Mouse (Mus musculus): ENCODE measurements at regions not wholly inside any gene's neighbourhood (a gene's known extent, or its start where the extent isn't known, plus 50 kb on each side); places are given as distances from the start of the nearest gene placed in this dataset.

DNA sequence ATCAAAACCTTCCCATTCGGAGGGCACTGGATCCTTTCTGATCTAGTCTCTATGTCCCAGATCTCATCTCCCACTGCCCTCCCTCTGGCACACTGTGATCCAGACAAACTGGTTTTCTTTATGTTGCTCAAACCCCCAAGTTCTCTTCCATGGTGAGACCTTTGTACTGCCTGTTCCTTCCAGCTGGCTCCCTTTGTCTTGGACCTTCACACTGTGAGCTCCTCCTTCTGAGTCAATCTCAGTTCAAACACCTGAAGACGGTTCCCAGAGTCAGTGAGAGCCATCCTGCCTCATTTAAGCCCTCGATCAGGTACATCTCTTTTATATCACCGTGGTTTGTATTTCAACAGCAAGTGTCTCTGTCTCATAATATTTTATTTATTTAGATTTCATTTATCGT, 1408.3 kb downstream of the Gsdmc2 start:
- no peak for ATAC-seq
- POLR2A ChIA-PET: interaction anchor here (0.6 to 0.7 kb wide), 2 partner anchors 37 to 60 kb away, joined by 3 read pairs; no protein-coding TSS in a partner anchor
- DNase-seq (ENCODE audit: low read depth, low spot score): no peak

DNA sequence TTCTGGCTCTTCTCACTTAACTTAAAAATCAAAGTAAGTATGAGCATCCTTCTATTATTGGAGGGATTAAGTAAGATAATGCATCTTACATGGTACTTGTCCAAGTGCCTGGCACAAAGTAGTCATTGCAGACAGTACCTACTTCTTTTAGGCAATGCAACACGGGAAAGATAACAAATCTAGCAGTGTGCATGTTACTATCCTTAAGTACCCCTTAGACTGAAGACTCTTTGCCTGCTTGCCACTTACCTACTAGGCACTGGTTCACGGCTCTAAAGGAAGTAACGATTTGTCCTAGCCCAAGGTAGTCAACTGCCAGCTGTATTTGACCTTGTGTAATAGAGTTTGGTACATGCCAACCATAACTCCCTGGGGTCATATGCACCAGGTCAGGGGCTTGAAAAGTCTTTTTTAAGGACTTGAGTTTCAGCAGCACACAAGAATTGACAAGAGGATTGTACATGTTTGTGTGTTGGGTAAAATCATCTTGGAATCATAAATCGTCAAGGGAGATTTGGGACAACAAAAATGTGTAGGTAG, 1409.8 kb downstream of the Gsdmc2 start:
- no peak for TF ChIP-seq CTCF (IDR thresholded peaks at IDR 0.05)
- H3K27me3 ChIP-seq: no peaks in the 10 kb centered on the region
- POLR2A ChIA-PET: no interaction called here
- in situ Hi-C loops (cut with MboI; ENCODE audit: low pct_unique_long_range_greater_than_20kb): no loop called here
- CTCF ChIA-PET: no interaction called here
- no peak for DNase-seq (ENCODE audit: low read depth, low spot score)
- no peak for ATAC-seq

More for the DNA sequence above, 1408.3 kb downstream of the Gsdmc2 start:
- no peaks in the 10 kb centered on the region for H3K27me3 ChIP-seq
- no peak for TF ChIP-seq CTCF (IDR thresholded peaks at IDR 0.05)
- CTCF ChIA-PET: interaction anchor here (1.2 to 2.3 kb wide), 2 partner anchors 11 to 22 kb away, joined by 3 to 9 read pairs; no protein-coding TSS in a partner anchor
- in situ Hi-C loops (cut with MboI; ENCODE audit: low pct_unique_long_range_greater_than_20kb): no loop called here

DNA sequence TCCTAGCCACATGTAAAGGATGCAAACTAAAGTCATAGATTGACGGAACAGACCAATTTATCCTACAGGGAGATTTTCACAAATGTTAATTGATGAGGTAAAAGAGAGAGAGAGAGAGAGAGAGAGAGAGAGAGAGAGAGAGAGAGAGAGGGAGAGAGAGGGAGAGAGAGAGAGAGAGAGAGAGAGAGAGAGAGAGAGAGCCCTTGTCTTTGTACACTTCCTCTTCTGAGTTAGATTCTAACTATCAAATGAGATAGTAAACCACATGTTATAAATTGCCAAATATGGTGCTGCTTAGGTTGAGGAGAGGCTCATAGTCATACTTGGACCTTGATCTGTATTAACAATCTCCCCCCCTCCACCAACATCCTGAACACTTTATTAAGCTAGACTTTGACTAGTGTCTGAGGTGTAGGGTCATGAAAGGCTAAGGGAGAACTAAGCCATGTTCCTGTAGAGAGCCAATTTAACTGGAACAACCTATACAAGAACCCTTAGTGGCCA, 1412.2 kb downstream of the Gsdmc2 start:
- ChIA-PET CTCF (interaction anchor here (1.4 kb wide), 1 partner anchor 8 kb away, joined by 7 read pairs; no protein-coding TSS in a partner anchor), POLR2A (interaction anchor here (0.8 kb wide), 1 partner anchor 19 kb away, joined by 4 read pairs; no protein-coding TSS in a partner anchor)
- ATAC-seq (no peak), DNase-seq (ENCODE audit: low read depth, low spot score) (no peak)
- no peak for TF ChIP-seq CTCF (IDR thresholded peaks at IDR 0.05)
- in situ Hi-C loops (cut with MboI; ENCODE audit: low pct_unique_long_range_greater_than_20kb): no loop called here
- H3K27me3 ChIP-seq: no peaks in the 10 kb centered on the region

DNA sequence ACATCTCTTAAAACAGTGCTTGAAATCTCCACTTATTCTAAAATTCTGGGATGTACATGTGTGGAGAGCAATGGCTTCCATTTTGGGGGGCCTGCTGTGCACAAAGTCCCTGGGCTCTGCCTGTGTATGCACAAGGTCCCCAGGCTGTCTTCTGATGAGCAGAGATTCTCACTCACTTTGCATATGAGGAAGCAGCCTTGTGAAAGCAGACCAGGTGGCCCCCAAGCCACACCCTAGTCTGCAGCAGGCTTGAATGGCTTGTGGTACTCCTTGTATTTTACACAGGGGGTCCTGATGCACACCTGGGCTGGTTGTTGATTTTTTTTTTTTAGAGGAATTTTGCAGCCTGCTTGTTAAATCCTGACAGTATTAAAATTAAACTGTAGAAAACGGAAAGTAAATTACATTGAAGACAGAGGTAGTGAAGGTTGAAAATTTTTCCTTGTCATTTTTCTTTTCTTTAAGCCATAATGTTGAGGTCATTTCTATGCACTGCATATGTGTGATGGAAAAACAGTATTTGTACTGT, 1413.8 kb downstream of the Gsdmc2 start:
- CTCF ChIA-PET: no interaction called here
- POLR2A ChIA-PET: interaction anchor here (0.7 kb wide), 1 partner anchor 31 kb away, joined by 4 read pairs; no protein-coding TSS in a partner anchor
- in situ Hi-C loops (cut with MboI; ENCODE audit: low pct_unique_long_range_greater_than_20kb): no loop called here
- H3K27me3 ChIP-seq: no peaks in the 10 kb centered on the region
- no peak for TF ChIP-seq CTCF (IDR thresholded peaks at IDR 0.05)
- ATAC-seq (no peak), DNase-seq (ENCODE audit: low read depth, low spot score) (no peak)

DNA sequence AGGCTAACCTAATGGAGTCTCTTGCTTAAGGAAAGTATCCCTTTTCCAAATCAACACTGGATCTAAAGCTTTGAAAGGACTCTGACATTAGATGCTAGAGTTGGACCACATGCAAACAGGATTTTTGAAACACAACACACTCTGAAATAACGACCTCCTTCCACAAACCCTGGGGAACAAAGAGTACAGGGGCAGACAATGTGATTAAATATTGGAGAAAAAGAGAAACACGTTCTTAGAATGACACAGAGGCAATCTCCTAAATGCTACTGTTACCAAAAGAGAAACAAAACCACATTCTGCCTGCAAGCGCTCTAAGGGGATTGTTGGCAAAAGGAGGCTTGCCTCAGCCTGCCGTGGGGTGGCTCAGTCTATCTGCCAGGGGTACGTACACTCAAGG, 1422.0 kb downstream of the Gsdmc2 start:
- TF ChIP-seq CTCF (IDR thresholded peaks at IDR 0.05): no peak
- POLR2A ChIA-PET: no interaction called here
- ATAC-seq (no peak), DNase-seq (ENCODE audit: low read depth, low spot score) (no peak)
- no peaks in the 10 kb centered on the region for H3K27me3 ChIP-seq
- in situ Hi-C loops (cut with MboI; ENCODE audit: low pct_unique_long_range_greater_than_20kb): no loop called here
- CTCF ChIA-PET: no interaction called here

DNA sequence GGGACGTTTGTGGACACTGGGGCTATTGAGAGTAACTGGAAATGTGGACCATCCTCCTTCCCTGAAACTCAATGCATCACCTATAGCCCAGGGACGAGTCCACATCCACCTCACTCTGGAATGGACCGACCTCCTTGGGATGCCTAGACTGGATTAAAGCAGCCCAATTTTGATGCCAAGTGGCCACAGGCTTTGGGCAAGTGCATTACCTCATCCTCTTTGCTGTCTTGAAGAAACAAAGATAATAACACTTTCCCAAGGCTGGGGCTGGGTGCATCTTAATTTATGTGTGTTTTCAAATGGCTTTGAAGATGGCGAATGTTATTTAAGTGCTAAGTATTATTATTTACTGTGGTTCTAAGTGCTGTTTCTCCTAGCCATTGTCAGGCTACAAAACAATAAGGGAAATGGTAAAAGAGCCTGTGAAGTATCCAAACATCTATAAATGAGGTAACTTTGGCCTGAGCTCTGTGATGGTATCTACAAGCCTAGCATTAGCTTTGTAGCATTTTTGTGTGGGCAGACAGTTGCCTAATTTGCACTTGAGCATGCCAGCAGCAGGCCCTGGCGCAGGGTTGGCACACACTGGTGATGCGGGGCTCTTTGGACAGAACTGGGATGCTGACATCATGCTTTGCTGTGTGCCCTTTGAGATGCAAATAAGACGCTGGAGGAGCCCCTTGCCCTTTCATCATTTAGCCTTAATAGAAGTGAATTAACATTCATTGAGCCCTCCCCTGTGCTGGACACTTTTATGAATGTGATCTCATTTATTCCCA, 1423.7 kb downstream of the Gsdmc2 start:
- H3K27me3 ChIP-seq: no peaks in the 10 kb centered on the region
- in situ Hi-C loops (cut with MboI; ENCODE audit: low pct_unique_long_range_greater_than_20kb): no loop called here
- ChIA-PET POLR2A (no interaction called here), CTCF (no interaction called here)
- ATAC-seq (no peak), DNase-seq (ENCODE audit: low read depth, low spot score) (no peak)
- TF ChIP-seq CTCF (IDR thresholded peaks at IDR 0.05): no peak

DNA sequence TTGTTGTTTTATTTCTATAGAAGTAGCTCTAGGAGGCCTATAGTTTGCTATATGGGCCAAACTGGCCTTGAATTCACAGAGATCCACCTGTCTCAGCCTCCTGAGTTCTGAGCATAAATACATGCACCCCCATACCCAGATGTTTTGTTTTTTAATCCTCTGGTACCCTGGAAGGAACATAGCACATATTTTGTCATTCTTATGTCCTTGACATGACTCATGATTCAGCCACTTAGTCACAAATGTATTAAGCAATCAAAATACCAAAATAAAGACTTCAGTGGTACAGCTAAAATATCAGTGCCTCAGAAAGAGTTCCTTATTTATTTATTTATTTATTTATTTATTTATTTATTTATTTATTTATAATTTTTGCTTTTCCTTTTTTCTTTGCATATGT, 1428.3 kb downstream of the Gsdmc2 start:
- ChIA-PET POLR2A (no interaction called here), CTCF (interaction anchor here (1.5 kb wide), 1 partner anchor 73 kb away, joined by 3 read pairs; no protein-coding TSS in a partner anchor)
- DNase-seq (ENCODE audit: low read depth, low spot score) (no peak), ATAC-seq (no peak)
- no peak for TF ChIP-seq CTCF (IDR thresholded peaks at IDR 0.05)
- no peaks in the 10 kb centered on the region for H3K27me3 ChIP-seq
- in situ Hi-C loops (cut with MboI; ENCODE audit: low pct_unique_long_range_greater_than_20kb): no loop called here

DNA sequence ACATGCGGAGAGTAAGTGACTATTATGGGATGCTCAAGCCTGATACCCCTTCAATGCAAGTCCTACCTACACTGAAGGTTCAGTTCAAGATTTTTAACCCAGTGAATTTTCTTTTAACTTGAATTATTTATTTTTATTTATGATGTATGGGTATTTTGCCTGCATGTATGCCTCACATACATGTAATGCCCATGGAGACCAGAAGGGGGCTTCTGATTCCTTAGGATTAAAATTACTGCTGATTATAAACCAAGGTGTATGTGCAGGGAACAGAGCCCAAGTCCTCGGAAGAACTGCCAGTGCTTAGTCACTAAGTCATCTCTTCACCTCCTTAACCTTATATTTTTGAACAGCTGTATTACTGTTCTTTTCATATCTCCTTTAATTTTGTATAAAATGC, 1431.3 kb downstream of the Gsdmc2 start:
- peak; percentile 30 for TF ChIP-seq CTCF (IDR thresholded peaks at IDR 0.05)
- no peaks in the 10 kb centered on the region for H3K27me3 ChIP-seq
- in situ Hi-C loops (cut with MboI; ENCODE audit: low pct_unique_long_range_greater_than_20kb): no loop called here
- CTCF ChIA-PET: interaction anchor here (1.1 kb wide), 1 partner anchor 15 kb away, joined by 3 read pairs; no protein-coding TSS in a partner anchor
- DNase-seq (ENCODE audit: low read depth, low spot score) (no peak), ATAC-seq (no peak)
- POLR2A ChIA-PET: no interaction called here

DNA sequence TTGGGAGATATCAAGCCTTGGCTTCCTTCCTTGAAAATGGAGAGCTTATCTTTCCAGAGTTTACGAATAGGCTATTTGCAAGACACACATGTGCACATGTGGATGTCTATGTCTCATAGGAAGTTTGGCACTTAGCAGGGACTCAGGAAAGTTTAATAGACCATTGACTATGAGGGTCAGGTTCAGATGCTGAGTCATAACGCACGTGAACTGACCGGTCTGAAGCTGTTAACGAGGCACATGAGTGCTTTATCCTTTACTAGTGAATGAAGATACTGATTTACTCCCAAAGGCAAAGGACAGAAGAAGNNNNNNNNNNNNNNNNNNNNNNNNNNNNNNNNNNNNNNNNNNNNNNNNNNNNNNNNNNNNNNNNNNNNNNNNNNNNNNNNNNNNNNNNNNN, 1442.8 kb downstream of the Gsdmc2 start:
- in situ Hi-C loops (cut with MboI; ENCODE audit: low pct_unique_long_range_greater_than_20kb): no loop called here
- CTCF ChIA-PET: no interaction called here
- DNase-seq (ENCODE audit: low read depth, low spot score): no peak
- no peak for ATAC-seq
- POLR2A ChIA-PET: no interaction called here
- no peaks in the 10 kb centered on the region for H3K27me3 ChIP-seq
- TF ChIP-seq CTCF (IDR thresholded peaks at IDR 0.05): no peak

DNA sequence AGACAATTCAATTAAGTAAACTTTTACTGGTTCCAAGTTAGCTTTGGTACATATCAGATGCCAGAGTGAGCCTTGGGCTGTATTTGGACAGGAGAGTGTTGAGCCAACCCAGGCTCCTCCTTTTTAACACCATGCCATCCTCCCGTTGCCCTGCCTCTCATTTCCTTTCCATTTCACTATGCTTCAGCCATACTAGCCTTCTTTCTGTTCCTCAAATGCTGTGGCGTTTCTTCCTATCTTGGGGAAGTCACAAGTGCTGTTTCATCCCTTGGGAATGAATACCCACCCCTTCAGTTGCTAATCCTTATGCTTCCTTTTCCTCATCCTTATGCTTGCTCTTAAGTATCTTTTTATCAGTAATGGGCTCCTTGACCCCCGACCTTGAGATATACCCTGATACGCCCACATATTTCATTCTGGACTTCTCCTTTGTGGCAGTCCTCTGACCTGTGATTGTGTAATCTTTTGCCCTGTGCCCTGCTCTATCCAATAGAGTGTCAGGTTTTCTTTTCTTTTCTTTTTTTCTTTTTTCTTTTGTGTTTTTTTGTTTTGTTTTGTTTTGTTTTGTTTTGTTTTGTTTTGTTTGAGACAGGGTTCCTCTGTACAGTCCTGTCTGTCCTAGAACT, 1443.9 kb downstream of the Gsdmc2 start:
- POLR2A ChIA-PET: no interaction called here
- DNase-seq (ENCODE audit: low read depth, low spot score) (no peak), ATAC-seq (no peak)
- no peak for TF ChIP-seq CTCF (IDR thresholded peaks at IDR 0.05)
- no peaks in the 10 kb centered on the region for H3K27me3 ChIP-seq
- in situ Hi-C loops (cut with MboI; ENCODE audit: low pct_unique_long_range_greater_than_20kb): no loop called here
- CTCF ChIA-PET: no interaction called here

Data from Patski (cell line).